Mouse (Mus musculus): Measurements from ENCODE around the gene Ablim1.

Gene Ablim1

DNA sequence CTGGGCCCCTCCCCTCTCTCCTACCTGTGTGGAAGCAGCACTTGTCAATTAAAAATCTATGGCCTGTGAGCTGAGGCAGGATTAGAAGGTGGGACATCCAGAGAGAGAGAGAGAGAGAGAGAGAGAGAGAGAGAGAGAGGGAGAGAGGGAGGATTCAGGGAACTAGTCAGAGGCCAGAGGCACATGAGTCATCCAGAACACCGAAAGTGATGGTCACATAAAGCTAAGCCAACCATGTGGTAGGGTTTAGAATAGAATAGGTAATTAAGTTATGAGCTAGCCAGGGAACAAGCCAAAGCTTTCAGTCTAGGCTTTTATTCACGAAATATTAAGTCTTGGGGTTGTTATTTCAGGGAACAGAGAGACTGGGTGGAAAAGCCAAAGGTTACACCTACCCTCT is 10.1 kb downstream of the Ablim1 start:
- no peak for DNase-seq (ENCODE audit: low spot score)

GRCm38 (mm10) chr19:57301961-57302395 is 12.7 kb downstream of the Ablim1 start:
- DNase-seq (ENCODE audit: low spot score), result peak; percentile 47

- no peak for DNase-seq (ENCODE audit: low spot score)
Observed at GRCm38 (mm10) chr19:57298006-57298405, 16.7 kb downstream of the Ablim1 start.

DNA sequence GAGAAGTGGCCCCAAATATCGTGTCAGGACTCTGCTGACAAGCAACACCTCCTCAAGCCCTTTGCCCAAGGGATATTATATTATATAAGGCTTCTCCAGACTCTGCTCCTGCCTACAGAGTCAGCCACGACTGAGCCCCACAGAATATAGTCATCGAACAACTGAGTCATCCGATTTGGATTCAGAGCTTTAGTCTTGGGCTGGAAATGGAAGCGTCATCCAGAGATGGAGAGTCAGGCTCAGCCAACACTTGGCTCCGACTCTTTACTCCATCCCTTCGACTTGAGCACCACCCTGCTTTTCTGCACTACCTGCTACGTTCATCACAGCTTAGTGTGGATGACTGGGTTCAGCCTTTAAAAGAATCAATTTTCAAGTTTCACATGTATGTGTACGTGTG is 17.3 kb downstream of the Ablim1 start:
- no peak for DNase-seq (ENCODE audit: low spot score)

- peak; percentile 29 for DNase-seq (ENCODE audit: low spot score)
Observed at GRCm38 (mm10) chr19:57296539-57296938, 18.2 kb downstream of the Ablim1 start.

DNA sequence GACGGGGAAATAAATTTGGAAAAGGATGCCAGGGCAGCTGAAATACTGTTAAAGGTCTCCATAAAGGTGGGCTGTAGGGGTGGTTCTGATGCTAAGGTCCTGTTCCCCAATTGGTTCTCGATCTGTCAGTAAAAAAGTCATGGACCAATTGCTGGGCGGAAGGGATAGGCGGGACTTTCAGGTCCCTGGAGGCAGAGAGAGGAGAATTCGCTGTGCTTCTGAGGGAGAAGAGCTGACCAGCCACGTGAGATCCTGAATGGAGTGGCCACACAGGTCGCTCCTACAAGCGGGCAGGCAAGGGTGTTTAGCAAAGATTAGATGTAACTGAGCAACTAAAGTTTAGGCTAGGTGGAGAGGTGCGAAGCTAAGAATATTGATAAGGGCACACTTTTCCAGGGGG is 19.2 kb downstream of the Ablim1 start:
- DNase-seq (ENCODE audit: low spot score), result no peak

- no peak for DNase-seq (ENCODE audit: low spot score)
Observed at GRCm38 (mm10) chr19:57294356-57294755, 20.4 kb downstream of the Ablim1 start.

DNA sequence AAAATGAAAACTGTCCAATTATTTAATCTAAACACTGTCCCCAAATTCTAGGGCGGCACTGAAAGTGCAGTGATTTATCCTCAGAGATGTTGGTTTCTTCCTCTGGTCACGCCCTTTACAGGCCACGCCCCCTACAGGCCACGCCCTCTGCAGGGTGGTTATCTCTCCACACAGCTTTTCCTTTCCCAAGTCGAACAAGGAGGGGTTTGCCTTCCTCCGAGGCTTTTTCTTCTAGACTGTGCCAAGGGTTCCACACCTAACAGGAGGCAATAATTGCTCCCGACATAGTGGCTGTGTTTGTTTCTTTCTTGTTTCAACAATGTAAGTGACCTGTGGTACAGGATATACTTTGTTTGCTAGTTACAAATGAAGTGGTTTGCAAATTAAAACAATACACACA is 21.0 kb downstream of the Ablim1 start:
- DNase-seq (ENCODE audit: low spot score), result peak; percentile 84

GRCm38 (mm10) chr19:57283310-57283709 is 31.4 kb downstream of the Ablim1 start:
- no peak for DNase-seq (ENCODE audit: low spot score)

DNA sequence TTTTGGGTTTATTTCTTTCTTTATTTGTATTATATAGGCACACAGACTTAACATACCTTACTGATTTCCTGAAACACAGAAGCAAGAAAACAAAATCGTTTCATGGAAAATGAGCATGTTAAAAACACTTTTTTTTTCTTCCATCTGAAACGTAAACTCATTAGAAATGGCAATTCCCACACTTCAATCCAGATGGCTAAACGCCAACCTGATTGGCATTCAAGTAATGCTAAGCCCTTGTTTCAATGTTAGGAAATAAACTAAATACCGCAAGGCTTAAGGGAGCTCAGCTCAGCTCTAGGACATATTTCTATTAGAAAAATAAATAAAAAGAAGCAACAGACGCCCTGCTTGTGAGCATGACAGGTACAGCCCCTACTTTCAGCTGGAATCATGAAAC is 32.1 kb downstream of the Ablim1 start:
- no peak for DNase-seq (ENCODE audit: low spot score)

DNA sequence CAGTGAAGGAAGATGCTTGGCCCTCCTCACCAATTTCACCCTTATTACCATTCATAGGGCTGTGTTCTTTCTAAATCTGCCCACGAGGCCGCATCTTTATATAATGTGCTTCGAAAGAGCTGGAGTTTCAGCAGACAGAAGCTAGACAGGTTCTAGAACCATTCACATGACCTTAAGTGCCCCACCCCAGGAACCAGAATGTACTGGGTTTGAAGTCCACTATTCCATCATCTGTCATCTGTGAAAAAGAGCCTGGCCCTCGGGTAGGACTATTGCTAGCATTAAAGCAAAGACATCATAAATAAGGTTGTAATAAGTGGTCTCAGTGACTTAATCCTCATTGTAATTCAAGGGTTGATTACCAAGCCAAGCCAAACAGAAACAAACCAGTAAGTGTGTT is 35.1 kb downstream of the Ablim1 start:
- no peak for DNase-seq (ENCODE audit: low spot score)

DNA sequence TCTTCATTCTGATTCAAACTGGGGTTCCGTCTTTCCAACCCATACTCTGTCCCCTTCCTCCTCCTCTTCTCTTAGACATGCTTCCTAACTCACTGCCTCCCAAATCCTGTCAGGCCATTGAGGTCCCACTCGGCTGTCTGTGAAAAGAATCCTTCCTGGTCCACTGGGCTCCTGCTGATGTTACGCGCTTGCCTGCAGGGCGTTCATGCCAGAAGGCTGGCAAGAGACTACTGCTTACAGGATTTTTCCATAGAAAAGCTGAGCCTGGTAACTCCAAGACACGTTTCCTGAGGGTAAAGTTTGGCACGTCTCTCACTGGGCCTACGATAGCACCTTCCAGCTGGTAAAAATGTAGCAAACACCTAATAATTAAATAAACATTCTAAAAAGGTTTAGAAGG is 36.5 kb downstream of the Ablim1 start:
- no peak for DNase-seq (ENCODE audit: low spot score)

GRCm38 (mm10) chr19:57277010-57277409 is 37.7 kb downstream of the Ablim1 start:
- no peak for DNase-seq (ENCODE audit: low spot score)

DNA sequence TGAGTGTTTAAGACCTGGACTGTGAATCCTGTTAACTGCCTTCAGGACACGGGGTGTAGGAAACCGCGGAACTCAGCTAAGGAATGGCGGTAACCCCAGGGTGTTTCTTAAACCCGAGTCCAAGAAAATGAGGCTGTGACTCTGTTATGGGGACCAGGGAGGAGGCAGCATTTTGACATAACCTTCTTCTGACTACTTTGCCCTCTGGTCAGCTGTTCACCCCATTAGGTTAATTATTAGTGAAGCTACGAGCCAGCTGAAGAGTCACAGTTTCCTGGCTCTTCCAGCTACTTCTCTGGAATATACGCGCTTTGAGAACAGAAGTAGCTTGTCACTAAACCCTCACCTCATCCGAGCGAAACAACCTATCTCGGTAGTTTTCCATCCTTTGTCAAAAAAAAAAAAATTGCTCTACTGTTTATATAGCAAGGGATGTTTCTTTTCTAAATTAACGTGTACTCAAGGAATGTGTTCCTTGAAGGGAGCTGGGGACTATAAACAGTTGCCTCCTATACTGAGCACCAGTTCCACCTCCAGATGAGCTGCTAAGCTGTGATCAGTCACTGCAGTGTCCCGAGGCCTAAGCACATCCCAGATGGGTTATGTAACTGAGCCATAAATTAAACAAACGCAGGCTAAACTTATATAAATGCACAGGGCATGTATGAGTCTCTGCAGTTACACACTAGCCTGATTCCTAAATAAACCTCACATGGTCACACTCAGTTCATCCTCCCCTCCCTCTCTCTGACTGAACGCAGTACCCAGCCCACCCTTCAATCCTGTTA is 39.4 kb downstream of the Ablim1 start:
- peak; percentile 47 for DNase-seq (ENCODE audit: low spot score)

DNA sequence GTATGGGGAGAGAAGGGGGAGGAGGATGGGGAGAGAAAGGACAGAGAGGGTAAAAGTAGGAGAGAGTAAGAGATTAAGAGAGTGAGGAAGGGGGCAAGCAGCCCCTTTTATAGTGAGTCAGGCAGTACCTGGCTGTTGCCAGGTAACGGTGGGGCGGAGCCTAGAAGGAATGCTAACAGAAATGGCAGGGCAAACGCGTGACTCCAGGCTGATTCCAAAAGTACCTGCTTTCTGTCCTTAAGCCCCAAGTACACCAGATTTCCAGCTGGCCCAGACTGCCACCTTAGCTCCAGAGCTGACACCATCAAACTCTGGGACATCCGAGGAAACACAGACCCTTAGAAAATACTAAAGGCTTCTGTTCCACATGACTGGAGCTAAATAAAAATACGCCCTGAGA is 40.0 kb downstream of the Ablim1 start:
- DNase-seq (ENCODE audit: low spot score), result peak; percentile 80

DNA sequence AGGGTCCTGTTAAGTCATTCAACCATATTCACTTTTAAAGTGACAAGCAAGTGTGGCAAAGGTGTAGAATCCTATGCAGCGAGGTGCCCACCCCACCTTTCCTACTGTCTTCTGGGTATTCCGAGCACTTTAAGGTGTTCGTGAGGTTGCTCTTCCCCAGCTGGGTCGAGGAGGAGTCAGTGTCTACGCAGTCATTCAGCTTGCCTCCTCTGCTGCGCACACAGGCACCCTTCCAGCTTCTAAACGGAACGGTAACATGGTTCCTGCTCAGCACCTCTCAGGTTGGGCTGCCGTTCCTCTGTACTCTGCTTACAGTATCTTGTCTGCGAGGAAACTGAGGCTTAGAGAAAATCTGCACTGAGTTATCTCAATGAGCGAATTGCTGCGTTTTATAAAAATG is 40.4 kb downstream of the Ablim1 start:
- DNase-seq (ENCODE audit: low spot score), result no peak

DNA sequence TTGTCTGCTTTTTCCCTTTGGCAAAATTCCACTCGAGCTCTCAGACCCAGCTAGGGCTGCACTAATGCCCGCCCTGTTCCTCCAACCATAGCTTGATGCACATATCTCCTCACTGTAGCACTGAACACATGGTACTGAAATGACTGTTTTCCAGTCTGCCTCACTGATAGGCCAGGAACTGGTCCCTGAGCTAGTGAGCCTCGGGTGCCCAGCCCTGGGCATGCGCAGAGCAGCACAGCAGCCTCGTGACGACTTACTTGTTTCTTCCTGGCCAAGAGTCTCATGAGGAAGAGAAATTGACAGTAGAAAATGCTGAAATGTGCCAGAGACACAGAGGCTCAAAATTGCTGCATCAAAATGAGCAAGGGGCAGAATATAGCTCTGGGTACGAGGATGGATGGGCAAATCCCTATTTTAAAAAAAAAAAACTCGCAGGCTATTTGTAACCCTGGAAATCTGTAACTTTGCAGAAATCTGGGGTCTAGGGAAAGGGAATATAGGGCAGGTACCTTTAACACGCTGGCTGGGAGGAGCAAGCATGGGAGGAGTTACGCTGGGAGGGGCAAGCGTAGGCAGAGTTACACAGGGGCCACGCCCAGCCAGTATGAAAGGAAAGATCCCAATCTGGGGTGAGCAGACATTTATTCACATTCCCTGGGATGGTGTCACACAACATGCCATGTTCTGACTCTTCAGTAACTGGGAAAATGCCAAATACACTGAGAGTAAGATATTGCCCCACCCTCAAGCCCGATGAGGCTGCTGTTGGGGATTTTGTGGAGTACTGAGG is 41.7 kb downstream of the Ablim1 start:
- peak; percentile 85 for DNase-seq (ENCODE audit: low spot score)

DNA sequence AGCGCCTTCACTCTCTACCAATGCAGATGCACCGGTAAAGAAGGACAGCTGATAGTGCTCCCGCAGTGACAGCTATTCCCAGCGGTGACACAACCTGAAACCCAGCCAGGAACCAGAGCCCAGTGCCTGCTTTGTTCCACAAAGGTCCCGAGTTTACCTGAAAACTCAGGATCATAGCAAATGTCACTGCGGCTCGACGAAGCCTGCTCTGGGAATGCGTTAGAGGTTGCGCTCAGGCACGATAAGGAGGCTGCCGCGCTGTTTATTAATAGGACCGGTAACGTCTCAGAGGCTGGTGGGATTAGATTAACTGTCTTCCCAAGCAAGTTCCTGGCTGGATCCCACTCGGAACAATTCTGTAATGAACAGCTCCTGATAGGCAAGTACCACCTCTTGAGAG is 43.0 kb downstream of the Ablim1 start:
- no peak for DNase-seq (ENCODE audit: low spot score)

GRCm38 (mm10) chr19:57270711-57271110 is 44.0 kb downstream of the Ablim1 start:
- no peak for DNase-seq (ENCODE audit: low spot score)

DNA sequence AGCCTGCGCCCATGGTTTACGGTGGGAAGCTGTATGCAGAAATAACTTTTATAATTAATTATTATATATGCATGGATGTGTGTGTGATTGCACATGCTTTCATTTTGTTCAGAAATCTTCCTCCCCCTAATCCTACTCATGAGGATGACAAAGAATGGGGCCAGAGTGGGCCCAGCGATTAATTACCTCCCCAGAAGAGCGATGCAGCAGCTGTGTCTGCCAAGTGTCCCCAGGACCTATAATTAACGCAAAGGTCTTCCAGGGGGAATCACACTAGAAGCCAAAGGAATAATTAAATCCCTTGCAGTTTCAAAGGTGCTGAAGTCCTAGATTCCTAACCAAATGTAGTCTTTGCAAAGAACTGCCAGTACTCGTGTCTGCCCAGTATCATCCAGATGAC is 44.9 kb downstream of the Ablim1 start:
- DNase-seq (ENCODE audit: low spot score), result no peak

DNA sequence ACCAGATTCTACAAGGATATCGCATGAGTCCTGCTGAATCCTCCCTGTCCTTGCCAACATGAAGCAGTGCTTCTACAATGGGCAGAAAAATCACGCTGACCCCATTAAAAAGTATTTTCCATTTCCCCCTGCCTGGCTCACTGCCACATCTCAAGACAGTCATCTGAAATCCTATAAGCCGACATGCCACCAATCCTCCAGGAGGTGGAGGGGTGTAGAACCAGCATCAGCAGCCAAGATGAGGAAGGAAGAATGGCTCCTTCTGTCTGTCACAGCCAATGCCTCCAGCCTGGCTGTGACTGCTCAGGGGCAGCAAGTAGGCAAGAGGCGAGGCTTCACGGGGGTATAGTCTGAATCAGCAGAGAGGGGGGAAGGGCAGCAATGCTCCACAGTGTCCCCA is 47.2 kb downstream of the Ablim1 start:
- no peak for DNase-seq (ENCODE audit: low spot score)

GRCm38 (mm10) chr19:57266374-57267085 is 48.2 kb downstream of the Ablim1 start:
- DNase-seq (ENCODE audit: low spot score), result no peak
